Mouse (Mus musculus): ENCODE results near the gene Dyrk1a. TPM values are rescaled to one million over a fixed set of nuclear protein-coding genes. Genes with fewer than 3 reads are reported as not detected.

Dyrk1a gene
- polyA plus RNA-seq, 1 experiment from 2014 or later = 4.0 TPM

DNA sequence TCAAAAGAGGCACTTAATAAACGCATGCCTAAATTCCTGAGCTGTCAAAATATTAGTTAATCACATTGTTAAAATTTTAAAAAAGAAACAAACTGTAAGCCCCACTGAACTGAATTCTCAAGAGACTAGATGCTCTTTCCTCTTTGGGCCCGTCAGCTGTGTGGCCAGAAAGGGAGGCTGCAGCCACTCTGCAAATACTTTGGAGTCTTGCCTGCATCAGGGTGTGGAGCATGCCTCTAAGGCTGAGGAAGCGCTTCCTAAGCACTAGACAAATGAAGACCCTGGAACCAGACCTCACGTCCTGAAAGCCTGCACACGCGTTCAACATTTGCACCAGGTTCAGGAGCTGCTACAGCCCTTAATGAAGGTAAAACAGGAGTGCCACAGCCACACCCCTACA lies 36.1 kb upstream of the Dyrk1a start:
- Histone ChIP-seq H3K9me3 (replicated peaks; ENCODE audit: control insufficient read depth, low read length) (no peaks in the 10 kb centered on the region), H3K4me3 (ENCODE audit: low read depth, low read length) (no peak overlapping the region), H3K27me3 (ENCODE audit: control insufficient read depth, insufficient read depth, low read depth, low read length) (no peaks in the 10 kb centered on the region), H3K4me2 (ENCODE audit: low read depth, low read length) (no peak overlapping the region), H3K9ac (ENCODE audit: low read depth, low read length) (no peak overlapping the region), H3K27ac (ENCODE audit: low read length) (no peak overlapping the region), H3K4me1 (ENCODE audit: control insufficient read depth, low read depth, low read length) (no peaks in the 10 kb centered on the region; the same call in 1 of the 2 replicates), H3K36me3 (ENCODE audit: control insufficient read depth, insufficient read depth) (no peaks in the 10 kb centered on the region)
- WGBS (ENCODE audit: insufficient replicate concordance) = 66% methylated on average over 6 of the region's 6 CpGs
- ATAC-seq (ENCODE audit: low read depth) = no peak

DNA sequence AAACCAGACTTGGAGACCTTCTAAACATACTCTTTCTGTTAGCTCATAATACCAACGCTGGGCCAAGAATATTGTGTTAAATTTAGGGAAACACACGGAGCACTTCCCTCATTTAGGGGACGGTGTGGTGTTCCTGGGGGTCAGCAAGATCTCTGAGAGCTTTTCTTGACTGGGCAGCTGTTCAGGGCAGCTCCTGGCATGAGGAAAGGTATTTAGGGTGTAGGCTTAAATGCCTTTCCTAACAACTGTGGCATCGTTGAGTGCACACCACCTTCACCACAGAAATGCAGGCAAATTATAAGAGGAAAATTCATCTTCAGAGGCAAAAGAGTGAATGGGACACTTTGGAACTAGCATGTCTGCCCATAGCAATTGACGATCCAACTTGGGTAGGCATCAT lies 34.1 kb upstream of the Dyrk1a start:
- Histone ChIP-seq H3K4me3 (ENCODE audit: low read depth, low read length) (no peak overlapping the region), H3K4me1 (ENCODE audit: control insufficient read depth, low read depth, low read length) (no peaks in the 10 kb centered on the region; the same call in 1 of the 2 replicates), H3K4me2 (ENCODE audit: low read depth, low read length) (no peak overlapping the region), H3K27ac (ENCODE audit: low read length) (no peak overlapping the region), H3K36me3 (ENCODE audit: control insufficient read depth, insufficient read depth) (no peaks in the 10 kb centered on the region), H3K27me3 (ENCODE audit: control insufficient read depth, insufficient read depth, low read depth, low read length) (no peaks in the 10 kb centered on the region), H3K9me3 (replicated peaks; ENCODE audit: control insufficient read depth, low read length) (no peaks in the 10 kb centered on the region), H3K9ac (ENCODE audit: low read depth, low read length) (no peak overlapping the region)
- ATAC-seq (ENCODE audit: low read depth) = no peak
- 62% methylated on average over 5 of the region's 5 CpGs for WGBS (ENCODE audit: insufficient replicate concordance)

DNA sequence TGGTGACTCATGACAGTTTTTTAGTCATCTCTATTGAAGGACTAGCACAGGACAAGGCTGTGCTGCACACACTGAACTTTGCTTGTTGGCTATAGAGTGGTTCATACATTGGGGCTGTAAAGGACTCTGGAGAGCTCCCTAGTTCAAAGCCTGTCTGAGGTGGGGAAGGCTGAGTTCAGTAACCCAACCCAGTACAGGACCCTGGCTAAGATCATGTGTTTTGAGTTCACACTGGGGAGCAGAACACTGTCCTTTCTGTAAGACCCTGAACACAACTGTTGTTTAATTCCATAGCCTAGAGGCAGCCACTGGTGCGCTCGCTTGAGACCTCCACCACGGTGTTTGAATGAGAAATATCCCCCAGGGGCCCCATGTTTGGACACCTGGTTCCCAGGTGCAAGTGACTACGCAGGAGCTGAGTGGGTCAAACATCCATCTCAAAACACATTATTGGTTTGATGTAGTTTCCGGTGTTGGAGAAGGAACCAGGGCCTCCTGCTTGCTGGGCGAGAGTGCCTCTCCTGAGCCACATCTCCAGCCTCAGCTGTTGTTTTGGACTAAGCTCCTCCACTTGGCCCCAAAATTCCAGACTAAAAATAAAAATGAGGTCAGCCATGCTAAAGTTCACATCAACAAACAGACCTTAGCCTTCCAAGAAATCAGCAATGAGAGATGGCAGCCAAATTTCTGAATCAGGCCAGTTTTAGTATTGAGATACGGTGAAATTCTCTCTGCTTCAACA lies 33.2 kb upstream of the Dyrk1a start:
- Histone ChIP-seq H3K9ac (ENCODE audit: low read depth, low read length) (no peak overlapping the region), H3K4me2 (ENCODE audit: low read depth, low read length) (no peak overlapping the region), H3K4me1 (ENCODE audit: control insufficient read depth, low read depth, low read length) (no peaks in the 10 kb centered on the region; the same call in 1 of the 2 replicates), H3K36me3 (ENCODE audit: control insufficient read depth, insufficient read depth) (no peaks in the 10 kb centered on the region), H3K9me3 (replicated peaks; ENCODE audit: control insufficient read depth, low read length) (no peaks in the 10 kb centered on the region), H3K4me3 (ENCODE audit: low read depth, low read length) (no peak overlapping the region), H3K27ac (ENCODE audit: low read length) (peak overlapping the region; percentile 74), H3K27me3 (ENCODE audit: control insufficient read depth, insufficient read depth, low read depth, low read length) (no peaks in the 10 kb centered on the region)
- 0 out of 2 replicates have a peak, but pooled peaks have one; percentile 30 for ATAC-seq (ENCODE audit: low read depth)
- WGBS (ENCODE audit: insufficient replicate concordance) = 74% methylated on average over 7 of the region's 7 CpGs

DNA sequence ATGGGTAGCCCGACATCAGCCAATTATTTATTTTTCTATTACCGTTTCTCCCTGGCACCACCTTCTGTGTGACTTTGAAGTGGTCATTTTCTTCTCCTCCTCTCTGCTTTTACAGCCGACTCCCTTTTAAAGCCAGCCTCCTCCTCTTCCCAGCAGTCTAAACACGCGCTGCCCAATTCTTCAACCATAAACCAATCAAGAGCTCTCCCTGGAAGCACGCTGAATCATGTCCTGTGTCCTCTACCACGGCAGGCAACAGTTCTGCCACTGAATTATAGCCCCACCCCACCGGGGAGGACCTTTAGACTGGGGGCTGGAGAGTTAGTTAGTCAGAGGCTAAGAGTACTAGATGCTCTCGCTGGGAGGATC lies 32.7 kb upstream of the Dyrk1a start:
- H3K9ac ChIP-seq (ENCODE audit: low read depth, low read length) = no peak overlapping the region
- ATAC-seq (ENCODE audit: low read depth) = peak; percentile 89
- no peaks in the 10 kb centered on the region for H3K27me3 ChIP-seq (ENCODE audit: control insufficient read depth, insufficient read depth, low read depth, low read length)
- WGBS (ENCODE audit: insufficient replicate concordance) = 34% methylated on average over 9 of the region's 9 CpGs
- peak overlapping the region; percentile 74 for H3K27ac ChIP-seq (ENCODE audit: low read length)
- no peaks in the 10 kb centered on the region; the same call in 1 of the 2 replicates for H3K4me1 ChIP-seq (ENCODE audit: control insufficient read depth, low read depth, low read length)
- no peak overlapping the region for H3K4me3 ChIP-seq (ENCODE audit: low read depth, low read length)
- no peak overlapping the region for H3K4me2 ChIP-seq (ENCODE audit: low read depth, low read length)
- H3K36me3 ChIP-seq (ENCODE audit: control insufficient read depth, insufficient read depth) = no peaks in the 10 kb centered on the region
- H3K9me3 ChIP-seq (replicated peaks; ENCODE audit: control insufficient read depth, low read length) = no peaks in the 10 kb centered on the region

DNA sequence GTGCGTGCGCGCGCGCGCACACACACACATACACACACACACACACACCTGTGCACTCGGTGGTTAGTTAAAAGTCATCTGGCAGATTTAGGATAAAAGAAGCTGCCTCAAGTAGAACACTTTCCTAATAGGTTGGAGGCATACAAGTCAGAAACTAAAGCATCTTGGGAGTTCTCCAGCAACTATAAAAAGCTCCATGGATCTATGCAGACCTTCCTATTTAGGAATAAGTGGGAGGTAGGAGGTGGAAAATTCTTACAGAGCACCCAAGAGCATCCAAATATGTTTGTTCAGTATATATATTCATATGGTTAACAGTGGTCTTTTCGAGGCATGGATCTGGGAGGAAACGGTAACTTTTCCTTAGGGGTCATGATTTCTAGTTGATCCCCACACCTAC lies 29.7 kb upstream of the Dyrk1a start:
- H3K4me1 ChIP-seq (ENCODE audit: control insufficient read depth, low read depth, low read length) = no peaks in the 10 kb centered on the region; the same call in none of the 2 replicates
- no peaks in the 10 kb centered on the region for H3K36me3 ChIP-seq (ENCODE audit: control insufficient read depth, insufficient read depth)
- H3K4me2 ChIP-seq (ENCODE audit: low read depth, low read length) = no peak overlapping the region
- no peak overlapping the region for H3K4me3 ChIP-seq (ENCODE audit: low read depth, low read length)
- H3K27ac ChIP-seq (ENCODE audit: low read length) = no peak overlapping the region
- no peaks in the 10 kb centered on the region for H3K27me3 ChIP-seq (ENCODE audit: control insufficient read depth, insufficient read depth, low read depth, low read length)
- no peak for ATAC-seq (ENCODE audit: low read depth)
- H3K9ac ChIP-seq (ENCODE audit: low read depth, low read length) = no peak overlapping the region
- H3K9me3 ChIP-seq (replicated peaks; ENCODE audit: control insufficient read depth, low read length) = no peaks in the 10 kb centered on the region
- 86% methylated on average over 9 of the region's 9 CpGs for whole genome bisulfite sequencing (ENCODE audit: insufficient replicate concordance)

DNA sequence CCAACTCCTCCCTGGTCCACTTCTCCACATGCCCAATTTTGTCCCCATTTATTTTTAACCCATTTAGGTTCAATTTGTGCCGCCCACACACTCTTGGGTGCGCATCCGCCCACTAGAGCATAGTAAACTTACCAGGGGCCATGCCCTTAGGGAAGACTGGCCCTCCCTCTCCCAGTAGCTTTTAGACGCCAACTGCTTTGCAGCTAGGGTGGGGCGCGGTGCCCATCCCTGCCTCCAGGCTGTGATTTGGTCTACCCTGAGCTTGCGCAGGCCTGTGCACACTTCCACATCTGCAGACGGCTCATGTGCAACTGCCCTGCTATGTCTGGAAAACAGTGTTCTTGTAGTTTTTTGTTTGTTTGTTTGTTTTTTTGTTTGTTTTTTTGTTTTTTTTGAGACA lies 26.9 kb upstream of the Dyrk1a start:
- Histone ChIP-seq H3K4me1 (ENCODE audit: control insufficient read depth, low read depth, low read length) (no peaks in the 10 kb centered on the region; the same call in none of the 2 replicates), H3K36me3 (ENCODE audit: control insufficient read depth, insufficient read depth) (no peaks in the 10 kb centered on the region), H3K9ac (ENCODE audit: low read depth, low read length) (no peak overlapping the region), H3K27ac (ENCODE audit: low read length) (no peak overlapping the region), H3K9me3 (replicated peaks; ENCODE audit: control insufficient read depth, low read length) (no peaks in the 10 kb centered on the region), H3K4me3 (ENCODE audit: low read depth, low read length) (no peak overlapping the region), H3K4me2 (ENCODE audit: low read depth, low read length) (no peak overlapping the region), H3K27me3 (ENCODE audit: control insufficient read depth, insufficient read depth, low read depth, low read length) (no peaks in the 10 kb centered on the region)
- no peak for ATAC-seq (ENCODE audit: low read depth)
- WGBS (ENCODE audit: insufficient replicate concordance) = 83% methylated on average over 8 of the region's 8 CpGs

DNA sequence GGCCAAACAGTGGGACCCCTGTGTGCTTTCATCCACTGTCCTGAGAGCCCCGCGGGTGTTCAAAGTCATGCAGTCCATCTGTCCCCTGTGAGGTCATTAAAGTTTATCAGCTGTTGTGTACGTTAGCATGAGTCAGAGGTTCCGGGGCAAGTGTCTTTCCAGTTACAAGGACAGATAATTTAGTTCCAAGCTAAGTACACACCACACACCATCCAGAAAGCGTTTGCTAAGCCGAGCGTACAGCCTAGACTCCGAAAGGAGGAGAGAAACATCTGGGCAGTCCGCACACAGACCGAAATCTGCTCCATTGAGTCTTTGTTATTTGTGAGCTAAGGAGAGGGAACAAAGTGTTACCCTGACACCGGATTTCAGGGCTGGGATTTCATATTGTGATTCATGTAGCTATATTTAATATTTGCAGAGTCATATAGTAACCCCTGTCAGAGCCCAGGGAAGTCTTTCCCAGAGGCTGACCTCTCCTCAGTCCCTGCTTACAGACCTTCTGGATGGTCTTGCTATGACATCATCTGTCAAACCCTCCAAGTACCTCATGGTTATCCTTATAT lies 25.2 kb upstream of the Dyrk1a start:
- no peaks in the 10 kb centered on the region; the same call in none of the 2 replicates for H3K4me1 ChIP-seq (ENCODE audit: control insufficient read depth, low read depth, low read length)
- peak overlapping the region; percentile 11; the same call in 1 of the 2 replicates for H3K9ac ChIP-seq (ENCODE audit: low read depth, low read length)
- no peaks in the 10 kb centered on the region for H3K36me3 ChIP-seq (ENCODE audit: control insufficient read depth, insufficient read depth)
- no peaks in the 10 kb centered on the region for H3K9me3 ChIP-seq (replicated peaks; ENCODE audit: control insufficient read depth, low read length)
- WGBS (ENCODE audit: insufficient replicate concordance) = 55% methylated on average over 11 of the region's 11 CpGs
- peak; percentile 78 for ATAC-seq (ENCODE audit: low read depth)
- no peaks in the 10 kb centered on the region for H3K27me3 ChIP-seq (ENCODE audit: control insufficient read depth, insufficient read depth, low read depth, low read length)
- H3K27ac ChIP-seq (ENCODE audit: low read length) = peak overlapping the region; percentile 68
- H3K4me2 ChIP-seq (ENCODE audit: low read depth, low read length) = no peak overlapping the region
- no peak overlapping the region for H3K4me3 ChIP-seq (ENCODE audit: low read depth, low read length)

DNA sequence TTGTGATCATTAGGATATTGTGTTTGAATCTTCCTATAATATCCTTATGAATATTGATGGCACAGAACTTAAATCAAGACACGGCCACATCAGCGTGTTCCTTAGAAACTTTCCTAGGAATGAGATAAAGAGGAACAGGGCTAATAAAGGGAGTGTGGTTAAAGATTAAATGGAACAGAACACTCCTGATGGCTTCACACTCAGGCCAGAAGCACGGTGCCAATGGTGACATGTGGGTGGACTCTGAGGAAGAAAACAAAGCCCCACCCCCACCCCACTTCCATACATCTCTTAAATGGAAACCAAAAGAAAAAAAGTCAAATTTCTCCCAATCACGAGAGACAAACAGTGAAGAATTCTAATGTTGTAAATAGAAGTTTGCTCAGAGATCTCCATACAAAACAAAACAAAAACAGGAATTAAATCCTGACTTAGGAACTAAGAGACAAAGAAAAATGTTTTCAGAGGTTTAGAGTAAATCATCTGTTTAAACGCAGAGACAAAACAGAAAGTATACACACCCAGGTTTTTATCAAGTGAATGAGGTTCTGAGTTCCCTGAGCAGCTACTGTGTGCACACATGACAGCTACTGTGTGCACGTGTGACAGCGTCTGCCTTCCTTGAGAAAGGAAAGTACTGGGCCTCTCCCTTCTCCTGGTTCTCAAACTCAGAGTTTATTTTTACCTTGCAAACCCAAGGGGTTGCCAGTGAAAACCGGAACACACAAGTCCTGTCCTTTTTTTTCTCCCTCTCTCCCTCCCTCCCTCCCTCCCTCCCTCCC lies 23.8 kb upstream of the Dyrk1a start:
- 35% methylated on average over 8 of the region's 8 CpGs for WGBS (ENCODE audit: insufficient replicate concordance)
- H3K9ac ChIP-seq (ENCODE audit: low read depth, low read length) = no peak overlapping the region
- ATAC-seq (ENCODE audit: low read depth) = peak; percentile 45

More for the DNA sequence above, 23.8 kb upstream of the Dyrk1a start:
- Histone ChIP-seq H3K36me3 (ENCODE audit: control insufficient read depth, insufficient read depth) (no peaks in the 10 kb centered on the region), H3K27me3 (ENCODE audit: control insufficient read depth, insufficient read depth, low read depth, low read length) (no peaks in the 10 kb centered on the region), H3K27ac (ENCODE audit: low read length) (peak overlapping the region; percentile 52; the same call in 1 of the 2 replicates), H3K4me1 (ENCODE audit: control insufficient read depth, low read depth, low read length) (no peaks in the 10 kb centered on the region; the same call in none of the 2 replicates), H3K9me3 (replicated peaks; ENCODE audit: control insufficient read depth, low read length) (no peaks in the 10 kb centered on the region), H3K4me2 (ENCODE audit: low read depth, low read length) (no peak overlapping the region), H3K4me3 (ENCODE audit: low read depth, low read length) (no peak overlapping the region)

All from liver, embryonic 16.5 days (tissue).